Mouse (Mus musculus) embryonic fibroblast, embryonic 13.5 days (primary cell): ENCODE measurements around the gene Tex52. TPM values are rescaled to one million over a fixed set of nuclear protein-coding genes. Genes with fewer than 3 reads are reported as not detected.

ENCODE experiments used
- H3K27ac ChIP-seq: 2 replicates; pipeline ENCODE4 v1.5.1; 2012; ENCODE audit warnings: low read length, control low read depth, inconsistent platforms; ENCODE audit not compliant: insufficient read depth
- H3K4me1 ChIP-seq: 2 replicates; pipeline ENCODE4 v1.6.1; 2011; ENCODE audit warnings: low read length; ENCODE audit not compliant: control insufficient read depth, insufficient read depth
- H3K4me3 ChIP-seq: 2 replicates; pipeline ENCODE4 v1.5.1; 2011; ENCODE audit warnings: mild to moderate bottlenecking, control low read depth, low read length; ENCODE audit not compliant: insufficient read depth
- CTCF ChIP-seq: IDR thresholded peaks from 2 replicates; pipeline ENCODE4 v1.5.1; 2011; ENCODE audit warnings: mild to moderate bottlenecking, control low read depth, low read length, moderate library complexity, borderline replicate concordance; ENCODE audit not compliant: insufficient read depth
- POLR2A ChIP-seq: IDR thresholded peaks from 2 replicates; pipeline ENCODE4 v1.6.1; 2011; ENCODE audit warnings: low read depth, mild to moderate bottlenecking, control low read depth, low read length, moderate library complexity
- polyA plus RNA-seq: library from polyadenylated mRNA; stranded (reverse); fragments of >200 nt; gene quantifications from 2 replicates; pipeline ENCODE4 v1.2.4, GENCODE M21; 2011; ENCODE audit warnings: low read depth; ENCODE audit not compliant: missing spikeins, insufficient read length

Gene Tex52
- not detected in 2 replicates for polyA plus RNA-seq

DNA sequence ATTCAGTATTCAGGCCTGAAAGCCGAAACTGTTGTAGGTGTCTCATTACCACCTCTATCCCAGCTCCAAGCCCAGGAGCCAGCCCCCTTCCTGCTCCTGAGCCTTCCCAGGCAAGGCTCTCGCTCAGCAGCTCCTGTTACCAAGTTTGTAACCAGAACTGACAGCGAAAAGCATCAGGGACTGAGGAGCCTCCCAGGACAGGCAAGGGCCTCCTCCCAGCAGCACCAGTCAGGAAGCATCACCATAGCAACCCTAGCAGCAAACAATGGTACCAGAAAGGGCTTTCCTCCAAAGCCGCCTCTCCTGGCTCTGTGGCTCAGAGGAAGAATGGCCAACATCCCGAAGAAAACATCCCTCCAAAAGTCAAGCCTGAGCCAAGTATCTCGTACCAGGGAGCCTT lies at the start of gene Tex52, which contains the start of gene Gm44596:
Gene Tex52, plus strand, starts transcription at position 265 of the 400 bp plus-strand sequence.
Gene Gm44596, plus strand, starts transcription at position 312 of the 400 bp plus-strand sequence.
- no peak within 1 kb of the TSS for H3K27ac ChIP-seq

DNA sequence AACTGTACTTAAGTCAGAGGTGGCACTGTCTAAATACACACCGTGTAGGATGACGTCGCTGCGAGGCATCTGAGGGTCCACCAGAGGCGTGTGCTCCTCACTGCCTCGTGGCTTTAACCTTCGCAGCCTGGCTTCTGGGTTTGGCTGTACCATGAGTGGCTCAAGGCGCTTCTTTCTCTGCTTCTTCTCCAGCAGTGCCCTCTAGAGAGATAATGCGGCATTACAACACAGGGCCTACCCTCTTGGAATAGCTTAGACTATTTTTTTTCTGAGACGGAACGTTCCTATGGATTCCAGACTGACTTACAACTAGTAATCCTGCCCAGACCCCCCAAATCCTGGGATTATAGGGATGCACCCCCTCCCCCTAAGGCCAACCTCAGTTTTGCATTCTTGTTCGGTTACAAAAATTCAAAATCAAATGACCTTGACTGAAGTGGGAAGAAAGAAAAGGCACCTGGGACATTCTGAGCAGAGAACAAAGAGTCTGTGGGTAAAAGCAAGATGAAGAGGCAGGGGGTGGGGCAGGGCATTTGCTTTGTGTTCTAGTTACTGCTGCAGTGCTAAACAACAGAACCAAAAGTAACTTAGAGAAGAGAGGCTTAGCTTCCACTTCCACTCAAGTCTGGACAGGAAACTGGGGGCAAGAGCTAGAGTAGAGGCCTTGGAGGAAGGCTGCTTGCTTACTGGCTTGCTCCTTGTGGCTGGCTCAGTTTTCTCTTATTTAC lies 40.7 kb upstream of the Tex52 start:
- Histone ChIP-seq H3K4me1 (peaks cover 5% of the 10 kb centered on the region; the same call in 1 of the 2 replicates), H3K27ac (no peak overlapping the region; the same call in 1 of the 2 replicates), H3K4me3 (no peak overlapping the region)
- no peak for TF ChIP-seq CTCF
- TF ChIP-seq POLR2A: no peak

More for the DNA sequence above, at the start of gene Tex52, which contains the start of gene Gm44596:
- TF ChIP-seq POLR2A (no peak), CTCF (no peak)
- Histone ChIP-seq H3K4me1 (no peaks in the 10 kb centered on the region), H3K4me3 (no peak within 1 kb of the TSS)

DNA sequence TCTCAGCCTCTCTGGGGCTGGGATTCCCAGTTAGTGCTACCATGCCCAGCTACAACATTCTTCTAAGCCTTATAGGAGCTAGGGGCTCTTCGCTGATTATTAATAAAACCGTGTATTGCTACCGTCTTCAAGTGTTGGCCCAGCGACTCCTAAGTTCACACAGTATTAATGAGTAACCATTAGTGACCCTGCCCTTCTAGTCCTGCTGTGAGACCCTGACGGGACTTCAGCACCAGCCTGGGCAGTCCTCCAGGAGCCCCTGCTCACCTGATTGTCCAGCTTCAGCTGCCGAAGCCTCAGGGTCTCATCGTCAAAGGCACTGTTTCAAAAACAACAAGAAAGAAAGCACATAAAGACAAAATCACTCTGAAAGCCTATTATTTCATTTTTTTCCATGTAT lies 37.8 kb upstream of the Tex52 start:
- Histone ChIP-seq H3K4me3 (no peak overlapping the region), H3K27ac (no peak overlapping the region), H3K4me1 (peaks cover 10% of the 10 kb centered on the region)
- no peak for TF ChIP-seq POLR2A
- TF ChIP-seq CTCF: no peak

DNA sequence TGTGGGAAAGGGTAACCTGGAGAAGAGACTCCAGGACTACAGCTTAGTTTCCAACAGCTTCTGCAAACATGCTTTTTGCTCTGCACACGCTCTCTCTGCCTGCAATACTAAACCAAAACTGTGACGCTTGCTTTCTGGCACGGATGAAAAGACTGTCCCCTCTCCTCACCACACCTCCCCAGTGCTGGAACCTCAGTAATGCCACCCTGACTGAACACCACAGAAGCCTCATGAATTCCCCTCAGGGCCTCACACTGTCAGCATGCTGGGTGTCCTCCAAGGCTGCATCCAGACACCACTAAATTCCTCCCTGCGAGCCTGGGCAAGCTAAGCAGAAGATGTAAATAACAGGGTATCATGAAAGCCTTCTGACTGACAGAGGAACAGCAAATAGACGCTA lies 36.4 kb upstream of the Tex52 start:
- Histone ChIP-seq H3K4me1 (peaks cover 17% of the 10 kb centered on the region), H3K27ac (0 out of 2 replicates have a peak overlapping the region, but pooled peaks have one; percentile 2), H3K4me3 (no peak overlapping the region)
- TF ChIP-seq POLR2A (no peak), CTCF (no peak)

DNA sequence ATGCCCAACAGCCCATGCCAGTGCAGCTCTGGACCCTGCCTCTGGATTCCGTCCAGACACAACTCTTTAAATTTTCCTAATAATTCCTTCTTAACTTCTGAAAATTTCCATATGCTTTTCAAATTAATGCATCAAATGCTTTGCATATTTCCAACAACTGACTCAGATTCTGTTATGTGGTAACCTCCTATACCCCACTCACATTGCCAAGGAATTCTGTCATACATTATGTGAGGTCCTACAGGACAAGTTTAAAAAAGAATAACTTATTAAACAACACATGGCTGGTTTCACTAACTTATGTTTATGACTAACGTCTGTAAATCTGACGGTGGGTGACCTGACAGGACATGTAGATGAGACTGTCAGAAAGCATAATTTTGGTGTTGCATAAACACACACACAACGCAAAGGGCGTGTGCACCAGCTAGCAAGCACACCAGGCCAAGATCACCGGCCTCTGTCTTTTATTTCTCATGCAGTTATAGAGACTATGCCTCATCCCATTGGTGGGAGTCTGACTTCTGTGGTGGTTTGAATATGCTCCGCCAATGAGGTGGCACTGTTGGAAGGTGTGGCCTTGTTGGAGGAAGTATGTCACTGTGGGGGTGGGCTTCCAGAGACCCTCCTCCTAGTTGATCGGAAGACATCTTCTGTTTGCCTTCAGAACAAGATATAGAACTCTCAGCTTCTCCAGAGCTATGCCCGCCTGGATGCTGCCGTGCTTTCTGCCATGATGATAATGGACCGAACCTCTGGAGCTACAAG lies 33.1 kb upstream of the Tex52 start:
- Histone ChIP-seq H3K4me1 (peaks cover 17% of the 10 kb centered on the region), H3K27ac (peak overlapping the region; percentile 63), H3K4me3 (no peak overlapping the region)
- TF ChIP-seq CTCF (no peak), POLR2A (no peak)

DNA sequence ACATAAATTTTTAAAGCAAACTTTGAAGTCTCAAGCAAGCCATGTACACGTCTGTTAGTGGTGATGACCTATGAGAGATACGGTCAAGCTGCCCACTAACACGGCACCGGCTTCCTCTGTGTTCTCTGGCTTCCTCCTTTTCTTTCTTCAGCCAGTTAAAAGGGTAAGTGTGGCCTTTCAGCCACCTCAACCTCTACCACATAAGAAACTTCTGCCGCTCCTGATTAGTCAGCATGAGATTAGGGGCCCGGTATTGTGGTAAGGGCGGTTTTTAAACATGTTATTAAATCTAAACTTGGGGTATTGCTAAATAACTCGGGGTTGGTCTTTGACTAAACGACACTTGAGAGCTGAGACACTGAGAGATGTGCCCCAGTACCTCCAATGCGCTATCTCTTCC lies 29.6 kb upstream of the Tex52 start:
- Histone ChIP-seq H3K4me3 (no peak overlapping the region), H3K4me1 (peaks cover 14% of the 10 kb centered on the region), H3K27ac (no peak overlapping the region)
- TF ChIP-seq POLR2A: no peak
- TF ChIP-seq CTCF: no peak

DNA sequence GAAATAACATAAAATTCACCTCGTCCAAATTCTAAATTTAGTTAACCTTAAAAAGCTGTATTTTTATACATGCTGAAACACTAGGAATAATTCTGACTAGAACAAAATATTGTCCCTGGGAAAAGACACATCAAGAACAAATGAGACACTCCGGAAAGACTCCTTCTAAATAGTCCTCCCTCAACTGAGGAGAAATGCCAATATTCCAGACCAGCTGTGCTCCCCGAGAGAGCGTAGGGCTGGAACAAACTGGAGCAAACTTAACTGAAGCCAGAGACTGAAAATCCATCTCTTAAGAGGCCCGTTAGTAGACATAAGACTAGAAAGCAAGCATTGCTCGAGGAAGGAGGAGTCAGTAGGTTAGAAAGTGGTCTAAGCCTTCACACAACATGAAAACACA lies 28.5 kb upstream of the Tex52 start:
- TF ChIP-seq POLR2A (no peak), CTCF (no peak)
- Histone ChIP-seq H3K4me3 (no peak overlapping the region), H3K27ac (no peak overlapping the region), H3K4me1 (peaks cover 9% of the 10 kb centered on the region)

DNA sequence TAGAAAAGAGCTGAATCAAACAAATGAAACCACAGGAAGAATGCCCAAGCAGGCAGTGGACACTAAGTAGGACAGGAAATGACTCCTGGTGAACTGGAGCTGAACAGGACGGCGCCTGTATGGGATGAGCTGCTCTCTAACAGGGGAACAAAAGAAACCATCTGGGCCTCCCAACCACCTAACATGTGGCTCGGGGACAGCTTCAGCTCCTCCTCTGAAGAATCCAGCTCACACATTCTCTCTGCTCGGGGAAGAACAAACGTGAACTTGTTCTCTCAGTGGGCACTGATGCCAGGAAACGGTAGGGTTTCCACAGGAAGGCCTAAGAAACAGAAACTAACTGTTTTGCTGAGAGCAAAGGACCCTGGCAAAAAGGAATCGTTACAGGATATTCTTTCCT lies 25.5 kb upstream of the Tex52 start:
- H3K4me1 ChIP-seq: peaks cover 3% of the 10 kb centered on the region

DNA sequence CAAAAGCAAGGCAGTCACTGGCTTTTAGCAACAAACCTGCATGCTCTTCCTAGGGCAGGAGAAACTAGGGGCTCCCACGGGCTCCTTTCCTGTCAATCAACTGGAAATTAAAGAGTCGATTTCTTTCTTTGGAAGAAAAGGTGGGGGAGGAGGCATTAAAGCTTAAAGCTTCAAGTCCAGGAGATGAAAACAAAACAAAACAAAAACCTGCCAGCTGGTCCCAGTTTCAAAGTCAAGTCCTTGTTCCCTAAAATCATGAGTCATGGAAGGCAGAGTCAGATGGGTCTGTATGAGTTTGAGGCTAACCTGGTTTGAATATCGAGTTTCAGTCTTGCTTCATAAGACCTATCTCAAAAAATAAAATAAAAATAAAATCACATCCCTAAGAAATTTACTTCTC lies 21.1 kb upstream of the Tex52 start:
- Histone ChIP-seq H3K27ac (peak overlapping the region; percentile 20), H3K4me1 (peaks cover 7% of the 10 kb centered on the region; the same call in 1 of the 2 replicates), H3K4me3 (no peak overlapping the region)
- TF ChIP-seq CTCF (no peak), POLR2A (no peak)

More for the DNA sequence above, 25.5 kb upstream of the Tex52 start:
- TF ChIP-seq CTCF (no peak), POLR2A (no peak)
- Histone ChIP-seq H3K4me3 (no peak overlapping the region), H3K27ac (0 out of 2 replicates have a peak overlapping the region, but pooled peaks have one; percentile 35)
